Mouse (Mus musculus) myocyte (in vitro differentiated cells): Measurements from ENCODE around the gene Mmp2. TPM values are rescaled to one million over a fixed set of nuclear protein-coding genes. Genes with fewer than 3 reads are reported as not detected.

Source experiments
- H3K27me3 ChIP-seq: one replicate; pipeline ENCODE4 v1.6.1; 2011; ENCODE audit not compliant: control insufficient read depth, insufficient read depth, insufficient read length
- H3K36me3 ChIP-seq: one replicate; pipeline ENCODE4 v1.6.1; 2011; ENCODE audit not compliant: control insufficient read depth, insufficient read depth
- H3K4me2 ChIP-seq: one replicate; pipeline ENCODE4 v1.6.1; 2011; ENCODE audit warnings: low read depth, control low read depth
- H3K4me3 ChIP-seq: one replicate; pipeline ENCODE4 v1.5.1; 2011; ENCODE audit warnings: mild to moderate bottlenecking, control low read depth, moderate library complexity
- H3K79me2 ChIP-seq: one replicate; pipeline ENCODE4 v1.6.1; 2011; ENCODE audit not compliant: control insufficient read depth, insufficient read depth
- H3ac ChIP-seq: one replicate; pipeline ENCODE4 v1.6.1; 2011; ENCODE audit not compliant: control insufficient read depth, insufficient read length
- CEBPB ChIP-seq: IDR thresholded peaks from 2 replicates; pipeline ENCODE4 v1.6.1; 2011; ENCODE audit warnings: mild to moderate bottlenecking, moderate library complexity; ENCODE audit not compliant: poor library complexity, insufficient read depth, severe bottlenecking
- E2F4 ChIP-seq: IDR thresholded peaks from one replicate; pipeline ENCODE4 v1.6.1; 2011; ENCODE audit warnings: mild to moderate bottlenecking, control low read depth, moderate library complexity; ENCODE audit not compliant: insufficient read depth
- MAX ChIP-seq: IDR thresholded peaks from one replicate; pipeline ENCODE4 v1.6.1; 2011; ENCODE audit warnings: low read depth, mild to moderate bottlenecking, control low read depth
- MYOD1 ChIP-seq, 3 experiments: IDR thresholded peaks; one replicate each; pipeline ENCODE4 v1.6.1; 2011; ENCODE audit warnings: control low read depth in 2 of 3, low read depth in 2 of 3, mild to moderate bottlenecking in 2 of 3, moderate library complexity in 1 of 3; ENCODE audit not compliant: insufficient read length in 2 of 3, control insufficient read depth in 1 of 3
- MYOG ChIP-seq, 3 experiments: IDR thresholded peaks; one replicate each; pipeline ENCODE4 v1.6.1; 2011; ENCODE audit warnings: control low read depth in 2 of 3, low read depth in 2 of 3, mild to moderate bottlenecking in 2 of 3; ENCODE audit not compliant: insufficient read length in 2 of 3, control insufficient read depth in 1 of 3, insufficient read depth in 1 of 3
- POLR2A ChIP-seq: IDR thresholded peaks from one replicate; pipeline ENCODE4 v1.6.1; 2011; ENCODE audit warnings: low read depth, mild to moderate bottlenecking, control low read depth, moderate library complexity; ENCODE audit not compliant: insufficient read length
- POLR2AphosphoS2 ChIP-seq: IDR thresholded peaks from one replicate; pipeline ENCODE4 v1.6.1; 2011; ENCODE audit warnings: low read depth, control low read depth; ENCODE audit not compliant: insufficient read length
- REST ChIP-seq: IDR thresholded peaks from one replicate; pipeline ENCODE4 v1.6.1; 2011; ENCODE audit warnings: mild to moderate bottlenecking, control low read depth, moderate library complexity; ENCODE audit not compliant: insufficient read depth, insufficient read length
- SRF ChIP-seq: IDR thresholded peaks from one replicate; pipeline ENCODE4 v1.6.1; 2011; ENCODE audit warnings: low read depth; ENCODE audit not compliant: control insufficient read depth, insufficient read length
- TCF12 ChIP-seq: IDR thresholded peaks from one replicate; pipeline ENCODE4 v1.6.1; 2011; ENCODE audit warnings: mild to moderate bottlenecking, control low read depth; ENCODE audit not compliant: poor library complexity, insufficient read depth, severe bottlenecking
- TCF3 ChIP-seq: IDR thresholded peaks from one replicate; pipeline ENCODE4 v1.6.1; 2011; ENCODE audit warnings: low read depth, control low read depth; ENCODE audit not compliant: insufficient read length
- USF1 ChIP-seq: IDR thresholded peaks from one replicate; pipeline ENCODE4 v1.6.1; 2011; ENCODE audit warnings: low read depth, mild to moderate bottlenecking, control low read depth, moderate library complexity
- polyA plus RNA-seq: library from polyadenylated mRNA; unstranded; fragments of >200 nt; fragmentation: generic; extraction: Trizol; gene quantifications from one replicate; pipeline ENCODE4 v1.2.1, GENCODE M21; 2012; ENCODE audit warnings: missing spikeins

The Mmp2 gene
- polyA plus RNA-seq, 1 experiment: 78.8 TPM

- Histone ChIP-seq H3K27me3 (no peaks in the 10 kb centered on the region), H3K79me2 (no peaks in the 10 kb centered on the region), H3K36me3 (no peaks in the 10 kb centered on the region), H3K4me2 (no peak overlapping the region), H3K4me3 (no peak overlapping the region), H3ac (no peak overlapping the region)
- TF ChIP-seq REST (no peak), MYOD1 (IDR thresholded peaks at IDR 0.05; ENCODE audit: control insufficient read depth in 1 of 3, insufficient read length in 2 of 3, low read depth in 2 of 3) (no peak), POLR2AphosphoS2 (no peak), MAX (no peak), TCF3 (no peak), E2F4 (no peak), TCF12 (no peak), USF1 (no peak), POLR2A (no peak), MYOG (IDR thresholded peaks at IDR 0.05; ENCODE audit: control insufficient read depth in 1 of 3, insufficient read depth in 1 of 3, insufficient read length in 2 of 3, low read depth in 2 of 3) (no peak), CEBPB (no peak), SRF (no peak)
Measured at GRCm38 (mm10) chr8:92893870-92894269, 66.8 kb downstream of the Mmp2 start.

DNA sequence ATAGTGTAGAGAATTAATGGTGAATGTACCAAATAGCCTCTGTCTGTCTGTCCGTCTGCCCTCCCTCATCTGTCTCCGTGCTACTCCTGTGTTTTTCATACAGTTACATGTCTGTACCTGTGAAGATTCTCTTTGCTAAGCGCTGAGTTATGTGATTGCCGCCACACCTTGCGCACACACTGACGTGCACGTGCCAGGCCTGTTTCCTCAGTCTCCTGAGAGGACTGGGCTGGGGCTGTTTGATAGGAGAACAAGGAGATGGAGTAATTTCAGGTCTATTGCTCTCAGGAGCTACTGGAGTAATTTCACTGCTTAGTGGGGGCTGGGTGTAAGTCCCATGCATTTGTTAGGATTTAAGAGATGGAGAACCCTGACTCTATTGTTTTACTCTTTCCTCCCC lies 68.0 kb downstream of the Mmp2 start:
- no peak overlapping the region for H3ac ChIP-seq
- H3K79me2 ChIP-seq: no peaks in the 10 kb centered on the region
- TF ChIP-seq TCF12: no peak
- TF ChIP-seq POLR2AphosphoS2: no peak
- no peak for TF ChIP-seq E2F4
- no peak for TF ChIP-seq MAX
- TF ChIP-seq POLR2A: no peak

GRCm38 (mm10) chr8:92896056-92896455 lies 69.0 kb downstream of the Mmp2 start:
- Histone ChIP-seq H3K36me3 (no peaks in the 10 kb centered on the region), H3ac (no peak overlapping the region), H3K4me3 (no peak overlapping the region), H3K79me2 (no peaks in the 10 kb centered on the region), H3K27me3 (no peaks in the 10 kb centered on the region), H3K4me2 (no peak overlapping the region)
- TF ChIP-seq REST (no peak), SRF (no peak), USF1 (no peak), POLR2A (no peak), CEBPB (no peak), MAX (no peak), TCF3 (no peak), TCF12 (no peak), MYOG (IDR thresholded peaks at IDR 0.05; ENCODE audit: control insufficient read depth in 1 of 3, insufficient read depth in 1 of 3, insufficient read length in 2 of 3, low read depth in 2 of 3) (no peak), MYOD1 (IDR thresholded peaks at IDR 0.05; ENCODE audit: control insufficient read depth in 1 of 3, insufficient read length in 2 of 3, low read depth in 2 of 3) (no peak), POLR2AphosphoS2 (no peak), E2F4 (no peak)

More for the DNA sequence above, 68.0 kb downstream of the Mmp2 start:
- H3K36me3 ChIP-seq: no peaks in the 10 kb centered on the region
- no peak overlapping the region for H3K4me3 ChIP-seq
- no peak overlapping the region for H3K4me2 ChIP-seq
- no peaks in the 10 kb centered on the region for H3K27me3 ChIP-seq

GRCm38 (mm10) chr8:92896611-92897010 lies 69.5 kb downstream of the Mmp2 start:
- H3ac ChIP-seq: no peak overlapping the region
- no peaks in the 10 kb centered on the region for H3K36me3 ChIP-seq
- H3K4me3 ChIP-seq: no peak overlapping the region
- H3K4me2 ChIP-seq: no peak overlapping the region
- TF ChIP-seq TCF3: no peak
- no peak for TF ChIP-seq SRF
- TF ChIP-seq MYOD1 (IDR thresholded peaks at IDR 0.05; ENCODE audit: control insufficient read depth in 1 of 3, insufficient read length in 2 of 3, low read depth in 2 of 3): no peak
- no peak for TF ChIP-seq TCF12
- no peak for TF ChIP-seq REST
- no peak for TF ChIP-seq USF1
- no peak for TF ChIP-seq E2F4
- TF ChIP-seq CEBPB: no peak
- no peak for TF ChIP-seq MYOG (IDR thresholded peaks at IDR 0.05; ENCODE audit: control insufficient read depth in 1 of 3, insufficient read depth in 1 of 3, insufficient read length in 2 of 3, low read depth in 2 of 3)
- TF ChIP-seq POLR2A: no peak
- no peak for TF ChIP-seq POLR2AphosphoS2
- no peak for TF ChIP-seq MAX
- no peaks in the 10 kb centered on the region for H3K79me2 ChIP-seq
- no peaks in the 10 kb centered on the region for H3K27me3 ChIP-seq

DNA sequence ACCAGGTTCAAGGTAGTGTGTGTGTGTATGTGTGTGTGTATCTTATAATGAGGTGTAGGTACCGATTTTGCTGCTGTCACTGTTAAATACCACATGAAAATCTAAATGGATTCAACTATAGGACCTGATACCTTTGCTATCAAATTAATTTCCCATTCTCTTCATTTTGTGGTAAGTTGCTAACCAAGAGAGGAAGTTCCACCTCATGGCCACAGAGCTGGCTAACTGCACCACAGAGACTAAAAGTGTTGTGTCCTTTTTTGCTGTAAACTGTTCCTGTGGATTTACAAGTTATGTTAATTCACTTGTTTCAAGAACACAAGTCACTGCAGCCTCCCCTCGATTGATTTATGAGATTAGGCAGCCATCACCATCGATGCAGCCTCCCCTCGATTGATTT lies 70.7 kb downstream of the Mmp2 start:
- no peak for TF ChIP-seq MAX
- TF ChIP-seq E2F4: no peak
- TF ChIP-seq CEBPB: no peak
- no peak for TF ChIP-seq SRF
- no peak for TF ChIP-seq MYOD1 (IDR thresholded peaks at IDR 0.05; ENCODE audit: control insufficient read depth in 1 of 3, insufficient read length in 2 of 3, low read depth in 2 of 3)
- no peak for TF ChIP-seq REST
- no peak for TF ChIP-seq MYOG (IDR thresholded peaks at IDR 0.05; ENCODE audit: control insufficient read depth in 1 of 3, insufficient read depth in 1 of 3, insufficient read length in 2 of 3, low read depth in 2 of 3)
- TF ChIP-seq POLR2A: no peak
- no peak for TF ChIP-seq USF1
- no peaks in the 10 kb centered on the region for H3K79me2 ChIP-seq

More for the DNA sequence above, 70.7 kb downstream of the Mmp2 start:
- Histone ChIP-seq H3K36me3 (no peaks in the 10 kb centered on the region), H3ac (no peak overlapping the region), H3K27me3 (no peaks in the 10 kb centered on the region), H3K4me2 (no peak overlapping the region), H3K4me3 (no peak overlapping the region)
